Comparison of ENCODE assay signal across 16 mouse cellular contexts in the genomic region with DNA sequence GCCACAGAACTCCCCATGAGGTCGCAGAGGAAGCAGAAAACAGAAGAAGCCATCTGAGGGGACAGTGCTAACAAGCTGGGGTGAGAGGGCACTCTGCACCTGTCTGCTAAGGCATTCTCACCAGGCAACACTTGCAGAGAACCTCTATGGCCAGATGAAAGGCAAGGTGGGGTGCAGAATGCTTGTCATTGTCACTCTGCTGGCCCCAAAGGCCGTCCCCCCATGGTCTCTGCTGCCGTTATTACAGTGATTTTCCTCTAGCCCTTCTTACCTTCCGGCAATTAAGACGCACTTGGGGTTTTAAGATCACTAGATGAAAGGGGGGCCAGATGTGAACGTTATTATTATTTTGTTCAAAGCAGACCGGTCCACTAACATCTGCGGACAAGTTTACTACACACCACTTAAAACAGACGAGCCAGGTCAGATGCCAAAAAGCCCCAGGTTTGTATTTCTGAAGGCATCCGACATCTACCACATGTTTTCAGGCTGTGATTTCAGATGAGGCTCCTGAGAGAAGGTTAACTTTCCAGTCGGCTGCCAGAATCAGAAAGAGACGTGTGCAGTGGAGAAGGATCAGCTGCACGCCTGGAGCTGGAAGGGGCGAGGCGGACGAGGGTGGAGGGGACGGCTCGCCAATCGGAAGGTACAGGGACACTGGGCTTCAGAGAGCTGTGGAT.
DNase-seq lines count a peak whose midpoint lies in the region; ATAC-seq lines count a peak whose summit lies in the region.
"Had no signal": no experiment of that assay in that cellular context is flagged by ENCODE, and none has a peak within 500 bp of the region (broad histone marks: within the 10 kb centered on the region; RNA-seq: fewer than 3 reads in every experiment).

No protein-coding gene starts in this region.

- no peak for ATAC-seq in forebrain, embryonic 15.5 days (replicated peaks)
- ATAC-seq in embryonic facial prominence, embryonic 11.5 days (replicated peaks; ENCODE audit: insufficient number of reproducible peaks, low FRiP score, low TSS enrichment, low read depth), result peak; percentile 6; the same call in 1 of the 2 replicates
- ATAC-seq in hindbrain, embryonic 16.5 days, result no peak
- peak; percentile 43; the same call in 1 of the 2 replicates for ATAC-seq in midbrain, embryonic 13.5 days
- ATAC-seq: activated CD4-positive, CD25-positive, alpha-beta regulatory T cell, adult 4 months; intestine, embryonic 16.5 days had no signal

- H3K4me2 ChIP-seq in forebrain, embryonic 15.5 days (replicated peaks), result no peak overlapping the region
- H3K4me2 ChIP-seq in embryonic facial prominence, embryonic 11.5 days (ENCODE audit: low read depth, low read length), result peak overlapping the region; percentile 8; the same call in 1 of the 2 replicates
- 0 out of 2 replicates have a peak overlapping the region, but pooled peaks have one; percentile 13 for H3K4me2 ChIP-seq in hindbrain, embryonic 16.5 days (ENCODE audit: low read length)
- peak overlapping the region; percentile 35 for H3K4me2 ChIP-seq in midbrain, embryonic 13.5 days (replicated peaks)

- H3K4me3 ChIP-seq in forebrain, embryonic 10.5 days, result peak overlapping the region; percentile 27
- H3K4me3 ChIP-seq in forebrain, embryonic 15.5 days, result no peak overlapping the region
- no peak overlapping the region for H3K4me3 ChIP-seq in embryonic facial prominence, embryonic 11.5 days (ENCODE audit: low read depth, low read length)
- H3K4me3 ChIP-seq in hindbrain, embryonic 16.5 days (ENCODE audit: low read length), result no peak overlapping the region
- H3K4me3 ChIP-seq in midbrain, embryonic 13.5 days (replicated peaks), result no peak overlapping the region
- H3K4me3 ChIP-seq: erythroblast, embryonic 14.5 days; myocyte had no signal

- 37% methylated on average over 19 of the region's 19 CpGs for WGBS in forebrain, embryonic 10.5 days
- WGBS in forebrain, embryonic 15.5 days, result 32% methylated on average over 19 of the region's 19 CpGs
- WGBS in embryonic facial prominence, embryonic 11.5 days, result 22% methylated on average over 19 of the region's 19 CpGs
- 32% methylated on average over 19 of the region's 19 CpGs for WGBS in hindbrain, embryonic 16.5 days
- 24% methylated on average over 19 of the region's 19 CpGs for WGBS in midbrain, embryonic 13.5 days

- no peak overlapping the region for H3K9ac ChIP-seq in forebrain, embryonic 15.5 days (replicated peaks)
- no peak overlapping the region for H3K9ac ChIP-seq in embryonic facial prominence, embryonic 11.5 days (replicated peaks; ENCODE audit: low read length)
- H3K9ac ChIP-seq in hindbrain, embryonic 16.5 days (ENCODE audit: low read depth, low read length), result peak overlapping the region; percentile 22; the same call in 1 of the 2 replicates
- H3K9ac ChIP-seq in midbrain, embryonic 13.5 days (replicated peaks), result peak overlapping the region; percentile 17; the same call in 1 of the 2 replicates

- intact Hi-C loops in left cerebral cortex, postnatal 10 days (cut with DNase I), result loop anchor here (5.0 kb wide), 1 partner anchor 223 kb away; no protein-coding TSS in a partner anchor

- peaks cover 4% of the 10 kb centered on the region for H3K36me3 ChIP-seq in forebrain, embryonic 10.5 days (replicated peaks)
- no peaks in the 10 kb centered on the region for H3K36me3 ChIP-seq in forebrain, embryonic 15.5 days
- no peaks in the 10 kb centered on the region for H3K36me3 ChIP-seq in embryonic facial prominence, embryonic 11.5 days (replicated peaks; ENCODE audit: control insufficient read depth, insufficient read depth, low read depth, low read length)
- no peaks in the 10 kb centered on the region for H3K36me3 ChIP-seq in hindbrain, embryonic 16.5 days (ENCODE audit: control insufficient read depth, insufficient read depth, low read length)
- no peaks in the 10 kb centered on the region for H3K36me3 ChIP-seq in midbrain, embryonic 13.5 days

- peaks cover 37% of the 10 kb centered on the region for H3K4me1 ChIP-seq in forebrain, embryonic 10.5 days
- peaks cover 18% of the 10 kb centered on the region for H3K4me1 ChIP-seq in forebrain, embryonic 15.5 days
- peaks cover 2% of the 10 kb centered on the region for H3K4me1 ChIP-seq in embryonic facial prominence, embryonic 11.5 days (ENCODE audit: control insufficient read depth, insufficient read depth, low read length)
- peaks cover 24% of the 10 kb centered on the region for H3K4me1 ChIP-seq in hindbrain, embryonic 16.5 days (ENCODE audit: control insufficient read depth, insufficient read depth, low read depth, low read length)
- peaks cover 35% of the 10 kb centered on the region for H3K4me1 ChIP-seq in midbrain, embryonic 13.5 days (replicated peaks)

- H3K9me3 ChIP-seq in forebrain, embryonic 10.5 days, result peaks cover 5% of the 10 kb centered on the region; the same call in 1 of the 2 replicates
- no peaks in the 10 kb centered on the region for H3K9me3 ChIP-seq in forebrain, embryonic 15.5 days
- no peaks in the 10 kb centered on the region for H3K9me3 ChIP-seq in embryonic facial prominence, embryonic 11.5 days (replicated peaks; ENCODE audit: control insufficient read depth, low read length)
- H3K9me3 ChIP-seq in hindbrain, embryonic 16.5 days (ENCODE audit: control insufficient read depth, low read length), result no peaks in the 10 kb centered on the region
- H3K9me3 ChIP-seq in midbrain, embryonic 13.5 days, result no peaks in the 10 kb centered on the region

- no peak for DNase-seq in forebrain, embryonic 10.5 days (ENCODE audit: extremely low spot score, low spot score)
- peak; percentile 55 for DNase-seq in embryonic facial prominence, embryonic 11.5 days (ENCODE audit: low spot score)
- DNase-seq in left cerebral cortex, postnatal 10 days (ENCODE audit: extremely low spot score in 1 of 2, low spot score in 2 of 2), result no peak
- no peak for DNase-seq in adrenal gland, postnatal 10 days
- no peak for DNase-seq in spleen, postnatal 14 days (ENCODE audit: low spot score in 2 of 2)
- DNase-seq: cerebellum, postnatal 10 days; gastrocnemius, postnatal 10 days; liver; thymus, postnatal 4 days had no signal

- no peaks in the 10 kb centered on the region for H3K27me3 ChIP-seq in forebrain, embryonic 10.5 days (ENCODE audit: poor library complexity, severe bottlenecking)
- no peaks in the 10 kb centered on the region for H3K27me3 ChIP-seq in forebrain, embryonic 15.5 days
- no peaks in the 10 kb centered on the region for H3K27me3 ChIP-seq in embryonic facial prominence, embryonic 11.5 days (ENCODE audit: control insufficient read depth, insufficient read depth, low read length)
- H3K27me3 ChIP-seq in hindbrain, embryonic 16.5 days (replicated peaks; ENCODE audit: control insufficient read depth, insufficient read depth, low read length), result no peaks in the 10 kb centered on the region
- no peaks in the 10 kb centered on the region for H3K27me3 ChIP-seq in midbrain, embryonic 13.5 days

- peak overlapping the region; percentile 62 for H3K27ac ChIP-seq in forebrain, embryonic 10.5 days
- H3K27ac ChIP-seq in forebrain, embryonic 15.5 days (replicated peaks), result no peak overlapping the region
- H3K27ac ChIP-seq in embryonic facial prominence, embryonic 11.5 days (replicated peaks; ENCODE audit: low read depth, low read length), result no peak overlapping the region
- H3K27ac ChIP-seq in hindbrain, embryonic 16.5 days (ENCODE audit: low read depth, low read length), result no peak overlapping the region
- H3K27ac ChIP-seq in midbrain, embryonic 13.5 days, result peak overlapping the region; percentile 71

Comparison
In these comparisons a context has a peak if more than half of its experiments do, and no peak if none do; other contexts are left out.
1. H3K27ac ChIP-seq: peak in forebrain, embryonic 10.5 days (single experiment) and midbrain, embryonic 13.5 days (single experiment); none in forebrain, embryonic 15.5 days (single experiment), embryonic facial prominence, embryonic 11.5 days (single experiment) and hindbrain, embryonic 16.5 days (single experiment).
2. ATAC-seq: peak in embryonic facial prominence, embryonic 11.5 days (single experiment) and midbrain, embryonic 13.5 days (single experiment); none in forebrain, embryonic 15.5 days (single experiment) and hindbrain, embryonic 16.5 days (single experiment).
3. H3K9ac ChIP-seq: peak in hindbrain, embryonic 16.5 days (single experiment) and midbrain, embryonic 13.5 days (single experiment); none in forebrain, embryonic 15.5 days (single experiment) and embryonic facial prominence, embryonic 11.5 days (single experiment).